Mouse (Mus musculus) embryo, embryonic 11.5 days (tissue): ENCODE measurements around the gene Sh3rf1.
"Not testable (repeated sequence)": the region's sequence is repeated elsewhere in the genome, so short reads cannot be mapped to it uniquely, and the experiment has no call there.

ENCODE experiments used
- DNase-seq: peaks from one replicate; pipeline ENCODE4 v3.0.0-alpha.2; 2012; ENCODE audit warnings: low read depth, low spot score

Sh3rf1 gene

DNA sequence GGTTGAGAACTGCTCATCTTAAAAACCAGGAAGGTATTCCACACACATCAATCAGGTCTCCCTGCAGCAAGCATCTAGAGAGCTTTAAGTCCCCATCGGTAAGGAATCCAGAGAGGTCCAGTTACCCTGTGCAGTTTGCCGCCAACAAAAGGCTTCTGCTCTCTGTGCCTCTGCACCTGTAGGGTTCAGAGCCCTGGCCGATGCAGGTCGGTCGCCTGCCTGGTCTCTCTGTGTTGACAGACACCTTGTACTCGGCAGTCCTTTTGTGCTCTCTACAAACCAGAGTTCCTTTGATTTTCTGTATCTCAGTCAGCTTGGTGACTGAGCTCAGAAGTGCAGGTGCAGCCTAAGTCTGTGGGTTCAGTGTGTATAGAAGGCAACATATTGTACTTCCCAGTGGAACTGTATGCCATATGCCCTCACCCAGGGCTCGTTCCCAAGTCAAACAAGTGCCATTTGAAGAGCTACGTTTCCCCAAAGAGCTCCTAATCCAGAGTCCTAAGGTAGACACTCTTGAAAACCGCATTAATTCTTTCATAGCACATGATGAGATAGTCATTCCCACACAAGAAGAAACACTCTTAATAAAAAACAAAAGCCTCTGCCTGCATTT lies 138.7 kb downstream of the Sh3rf1 start:
- no peak for DNase-seq

DNA sequence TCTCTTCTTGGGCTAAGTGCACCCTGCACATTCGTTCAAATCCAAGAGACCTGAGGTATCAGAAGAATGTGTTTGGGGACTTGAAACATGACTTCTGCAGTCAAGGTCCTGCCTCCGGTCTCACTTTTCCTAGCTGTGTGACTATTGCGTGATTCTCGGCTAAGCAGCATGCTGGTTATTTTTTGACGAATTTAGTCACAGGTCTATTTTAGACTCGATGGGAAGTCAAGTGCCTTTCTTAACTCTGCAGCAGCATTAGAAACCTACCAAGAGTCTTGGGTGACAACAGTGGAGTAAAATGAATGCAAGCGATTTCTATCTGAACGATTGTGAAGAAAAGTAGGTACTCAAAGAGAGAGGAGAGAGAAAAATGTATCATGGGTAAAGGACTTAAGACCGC lies 149.6 kb downstream of the Sh3rf1 start:
- no peak for DNase-seq

DNA sequence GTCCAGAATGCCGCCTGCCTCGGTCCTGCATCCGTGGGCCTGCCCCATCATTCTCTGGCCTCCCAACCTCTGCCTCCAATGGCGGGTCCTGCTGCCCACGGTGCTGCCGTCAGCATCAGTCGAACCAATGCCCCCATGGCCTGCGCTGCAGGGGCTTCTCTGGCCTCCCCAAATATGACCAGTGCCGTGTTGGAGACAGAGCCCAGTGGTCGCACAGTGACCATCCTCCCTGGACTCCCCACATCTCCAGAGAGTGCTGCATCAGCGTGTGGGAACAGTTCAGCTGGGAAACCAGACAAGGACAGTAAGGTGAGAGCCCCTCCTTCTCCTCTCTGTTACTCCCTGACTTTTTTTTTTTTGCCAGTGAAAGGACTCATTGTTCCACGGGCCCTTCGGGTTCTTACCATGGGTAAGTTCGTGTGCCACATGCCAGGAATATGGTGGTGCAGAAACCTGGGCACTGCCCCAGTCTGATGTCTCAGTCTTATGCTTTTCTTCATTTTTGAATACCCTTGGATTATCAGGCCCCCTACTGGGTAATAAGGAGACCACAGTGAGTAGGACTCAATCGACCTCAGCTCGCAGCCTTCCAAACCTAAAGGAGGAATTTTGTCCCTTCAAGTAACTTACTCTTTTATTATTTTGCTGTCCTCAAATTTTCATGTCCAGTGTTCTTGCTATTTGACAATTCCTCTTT lies 150.5 kb downstream of the Sh3rf1 start:
- no peak for DNase-seq

DNA sequence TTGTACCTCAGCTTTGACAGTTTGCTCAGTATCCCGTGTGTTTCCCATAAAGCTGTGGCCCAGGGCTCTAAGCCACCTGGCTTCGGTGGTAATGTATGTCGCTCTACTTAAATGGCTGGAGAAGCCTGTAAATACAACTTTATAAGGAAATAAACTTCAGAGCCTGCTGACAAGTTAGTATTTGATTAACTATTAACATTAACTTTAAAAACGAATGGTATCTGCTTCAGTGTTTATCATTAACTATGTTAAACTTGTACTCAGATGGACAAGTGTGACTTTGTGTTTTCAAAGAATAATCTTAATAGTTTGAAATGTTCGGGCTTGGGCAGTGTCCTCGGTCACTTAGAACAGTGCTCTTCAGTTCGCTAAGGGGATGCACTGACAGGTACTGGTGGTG lies 151.5 kb downstream of the Sh3rf1 start:
- DNase-seq, result no peak

DNA sequence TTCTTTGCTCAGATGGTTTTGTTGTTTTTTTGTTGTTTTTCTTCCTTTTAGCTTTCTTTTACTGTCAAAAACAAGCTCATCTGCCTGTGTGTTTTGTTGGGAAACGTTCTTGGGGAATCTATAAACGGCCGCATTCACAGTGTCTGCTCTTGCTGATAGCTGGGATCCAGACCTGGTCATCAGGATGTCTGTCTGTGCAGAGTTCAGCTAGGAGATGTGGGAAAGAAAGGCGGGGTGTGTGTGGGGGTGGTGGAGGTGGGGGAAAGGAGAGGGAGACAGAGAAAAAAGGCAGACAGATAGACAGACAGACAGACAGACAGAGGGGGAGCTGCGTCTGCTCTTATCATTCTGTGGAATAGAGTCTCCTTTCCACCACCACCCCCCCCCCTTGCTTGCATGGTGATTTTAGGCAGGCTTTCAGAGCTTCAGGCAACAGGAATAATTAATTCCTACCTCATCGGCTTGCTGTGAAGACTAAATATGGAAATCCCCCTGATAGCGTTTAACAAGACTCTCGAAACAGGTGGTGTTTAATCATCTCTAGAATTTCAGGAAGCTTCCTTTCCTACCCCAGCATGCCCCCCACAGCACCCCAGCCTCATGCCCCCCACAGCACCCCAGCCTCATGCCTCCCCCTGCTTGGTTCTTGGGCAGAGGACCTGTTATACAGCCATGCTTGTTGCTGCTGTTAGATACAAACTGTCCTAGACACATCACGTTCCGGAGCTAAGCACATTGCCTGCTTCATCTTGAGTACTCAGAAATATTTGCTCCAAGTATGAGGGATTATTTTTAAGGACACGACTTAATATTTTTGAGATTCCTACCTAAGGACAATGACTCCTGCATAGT lies 155.4 kb downstream of the Sh3rf1 start:
- no peak for DNase-seq

DNA sequence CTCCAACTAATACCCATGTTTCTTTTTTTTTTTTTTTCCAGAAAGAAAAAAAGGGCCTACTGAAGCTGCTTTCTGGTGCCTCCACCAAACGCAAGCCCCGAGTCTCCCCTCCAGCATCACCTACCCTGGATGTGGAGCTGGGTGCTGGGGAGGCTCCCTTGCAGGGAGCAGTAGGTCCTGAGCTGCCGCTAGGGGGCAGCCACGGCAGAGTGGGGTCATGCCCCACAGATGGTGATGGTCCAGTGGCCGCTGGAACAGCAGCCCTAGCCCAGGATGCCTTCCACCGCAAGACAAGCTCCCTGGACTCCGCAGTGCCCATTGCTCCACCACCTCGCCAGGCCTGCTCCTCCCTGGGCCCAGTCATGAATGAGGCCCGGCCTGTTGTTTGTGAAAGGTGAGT lies 160.9 kb downstream of the Sh3rf1 start:
- DNase-seq, result no peak

DNA sequence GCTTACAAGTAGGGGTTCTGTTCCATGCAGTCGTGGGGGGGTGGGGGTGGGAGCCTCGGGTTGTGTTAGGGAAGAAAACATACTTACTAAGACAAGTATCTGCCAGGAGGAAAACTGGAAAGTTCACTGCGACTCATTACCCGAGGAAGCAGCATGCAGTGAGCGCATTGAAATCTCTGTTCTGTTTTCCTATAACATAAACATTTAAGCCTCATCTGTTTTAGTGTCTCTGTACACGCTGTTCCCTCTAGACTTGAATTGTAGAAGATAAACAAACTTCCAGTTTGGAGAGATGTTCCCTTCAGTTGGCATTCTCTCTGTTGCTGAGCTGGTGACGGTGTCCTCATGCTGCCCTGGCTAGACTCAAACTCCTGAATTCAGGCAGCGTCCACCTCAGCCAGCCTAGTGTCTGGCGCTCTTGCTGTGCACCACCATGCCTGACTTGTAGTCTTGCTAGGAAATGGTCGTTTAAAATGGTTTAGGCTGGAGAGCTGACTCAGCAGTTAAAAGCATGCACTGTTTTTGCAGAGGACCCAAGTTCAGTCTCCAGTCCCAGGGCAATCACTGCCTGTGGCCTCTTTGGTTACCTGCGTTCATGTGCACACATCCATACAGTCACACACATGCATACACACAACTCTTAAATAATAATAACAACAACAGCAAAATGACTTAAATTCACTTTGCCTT lies 162.0 kb downstream of the Sh3rf1 start:
- no peak for DNase-seq

DNA sequence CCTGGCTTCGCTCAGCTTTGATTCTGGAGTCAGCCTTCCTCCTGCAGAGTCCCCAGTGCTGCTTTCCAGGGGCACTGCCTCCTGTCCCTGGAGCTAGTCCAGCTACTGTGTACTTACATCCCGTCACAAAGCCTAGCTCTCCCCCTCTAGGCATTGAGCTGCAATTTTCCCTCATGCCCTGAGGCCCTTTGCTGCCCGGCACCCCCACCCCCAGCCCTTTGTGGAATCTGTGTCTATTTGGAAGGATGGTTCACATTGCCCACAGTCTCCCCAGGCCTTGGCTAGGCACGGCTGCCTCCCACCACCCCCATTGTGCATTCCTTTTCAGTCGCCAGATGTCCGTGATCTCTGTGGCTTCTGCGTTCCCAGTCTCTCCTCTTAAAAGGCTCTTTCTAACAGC lies 163.0 kb downstream of the Sh3rf1 start:
- no peak for DNase-seq

DNA sequence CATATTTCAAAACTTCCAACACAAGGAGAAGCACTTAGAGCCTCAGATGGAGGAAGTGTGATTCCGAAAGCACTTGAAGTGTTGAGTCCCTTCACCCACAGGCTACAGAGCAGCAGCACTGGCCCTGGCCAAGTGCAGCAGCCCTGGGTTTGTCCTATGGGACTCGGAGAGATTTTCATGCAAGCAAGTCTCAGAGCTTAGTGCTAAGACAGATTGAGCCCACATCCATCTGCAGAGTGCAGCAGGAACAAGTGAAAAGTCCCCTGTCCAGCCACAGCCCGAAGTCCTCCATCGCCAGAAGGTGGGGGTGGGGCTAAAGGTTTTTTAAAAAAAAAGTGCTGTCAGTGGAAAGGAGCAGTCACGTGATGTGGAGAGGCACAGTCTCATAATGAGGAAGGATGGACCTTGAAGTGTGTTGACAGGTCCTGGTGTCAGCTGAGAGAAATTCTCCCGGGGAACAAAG lies 163.9 kb downstream of the Sh3rf1 start:
- no peak for DNase-seq

DNA sequence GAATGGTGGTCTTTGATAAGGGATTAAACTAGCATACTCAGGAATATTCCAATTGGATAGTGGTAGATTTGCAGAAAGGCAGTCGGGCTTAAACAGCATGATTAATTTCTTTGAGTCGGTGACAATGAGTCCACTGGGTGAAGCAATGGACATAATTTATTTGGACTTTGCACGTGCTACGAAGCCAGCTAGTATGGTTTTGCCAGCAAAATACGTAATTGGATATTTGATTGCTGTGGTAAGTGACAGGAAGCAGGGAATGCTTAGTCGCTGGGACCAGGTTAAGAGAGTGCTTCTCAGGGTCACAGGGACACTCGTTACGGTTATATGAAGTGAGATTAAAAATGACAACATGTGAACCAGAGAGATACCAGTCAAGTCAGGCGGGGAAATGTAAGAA lies 164.7 kb downstream of the Sh3rf1 start:
- no peak for DNase-seq

DNA sequence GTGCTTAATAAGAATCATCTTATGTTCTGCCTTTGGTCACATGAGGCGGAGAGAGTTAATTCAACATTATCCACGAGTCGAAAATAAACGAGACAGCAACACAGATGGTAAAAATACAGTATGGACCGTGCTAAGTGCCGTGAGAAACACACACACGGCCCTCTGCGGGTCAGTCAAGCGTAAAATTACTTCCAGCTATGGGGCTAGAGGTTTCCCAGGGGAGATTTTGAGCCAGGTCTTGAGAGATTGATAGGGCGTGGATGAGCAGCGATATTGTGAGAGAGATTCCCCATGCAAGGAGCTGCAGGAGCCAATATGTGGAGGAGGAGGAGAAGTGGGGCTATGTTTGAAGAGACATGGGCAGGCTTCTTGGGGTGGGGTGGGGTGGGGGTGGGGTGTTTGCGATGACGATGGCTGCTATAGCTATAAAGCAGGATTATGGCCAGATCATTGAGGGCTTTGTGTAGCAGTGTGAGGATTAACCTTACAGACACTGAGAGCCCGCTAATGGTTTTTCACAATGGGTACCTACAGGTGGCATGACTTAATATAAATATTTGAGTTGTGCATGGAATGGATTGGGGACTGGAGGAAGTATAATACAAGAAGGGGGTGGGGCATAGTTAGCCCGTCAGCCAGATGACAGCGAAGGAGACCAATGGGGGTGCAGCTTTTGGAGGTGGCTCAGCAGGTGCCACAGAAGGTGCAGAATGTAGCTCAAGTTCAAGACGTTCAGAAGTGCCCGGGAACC lies 166.8 kb downstream of the Sh3rf1 start:
- peak; percentile 44 for DNase-seq

DNA sequence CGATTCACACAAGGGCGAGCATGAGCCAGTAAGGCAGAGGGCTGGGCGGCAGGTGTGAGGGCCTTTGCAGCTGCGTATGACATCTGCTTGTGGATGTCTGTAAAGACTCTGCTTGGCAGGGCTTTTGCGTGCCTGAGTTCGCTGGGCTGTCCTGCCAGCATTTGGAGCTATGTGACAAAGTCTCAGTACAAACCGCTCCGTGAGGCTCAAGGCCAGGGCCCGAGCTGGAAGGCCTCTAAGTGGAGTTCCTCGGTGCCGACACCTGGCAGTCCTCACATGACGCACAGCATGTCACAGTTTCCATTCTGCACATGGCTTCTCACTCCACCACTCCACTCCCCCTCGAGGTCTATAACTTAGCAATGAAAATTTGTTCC lies 167.4 kb downstream of the Sh3rf1 start:
- no peak for DNase-seq

DNA sequence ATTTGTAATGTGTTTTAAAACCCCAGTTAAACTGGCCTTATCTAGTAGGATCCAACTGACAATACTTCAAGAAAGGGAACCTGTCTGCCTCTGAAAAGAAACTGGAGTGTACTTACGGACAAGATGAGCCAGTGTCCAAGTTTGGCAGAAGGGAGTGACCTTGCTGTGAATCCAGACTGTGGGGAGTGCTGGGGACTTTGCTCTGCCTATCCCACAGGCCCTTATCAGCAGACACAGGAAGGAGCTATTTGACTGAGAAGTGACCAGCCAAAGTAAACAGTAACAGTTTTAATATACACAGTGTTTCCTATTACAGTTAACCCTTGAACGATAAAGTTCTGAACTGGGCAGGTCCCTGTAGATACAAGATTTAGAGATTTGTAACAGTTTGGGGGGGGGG lies 173.5 kb downstream of the Sh3rf1 start:
- DNase-seq, result no peak

DNA sequence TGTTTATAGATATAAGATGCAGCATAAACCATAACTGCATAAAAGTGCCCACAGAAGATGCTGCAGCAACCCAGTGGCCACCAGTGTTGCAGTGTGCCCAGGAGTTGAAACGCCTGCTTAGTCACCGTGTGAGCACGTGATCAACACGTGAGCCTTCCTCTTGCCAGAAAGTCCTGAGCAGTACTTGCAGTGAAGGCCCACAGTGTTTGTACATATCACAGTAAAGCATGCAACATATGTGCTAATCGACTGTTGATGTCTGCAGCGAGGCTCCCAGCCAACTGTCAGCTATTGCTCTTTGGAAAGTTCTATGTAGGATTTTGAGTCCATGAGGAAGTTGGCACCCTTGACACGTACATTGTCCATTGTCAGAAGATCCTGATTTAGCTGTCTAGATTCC lies 174.1 kb downstream of the Sh3rf1 start:
- no peak for DNase-seq

DNA sequence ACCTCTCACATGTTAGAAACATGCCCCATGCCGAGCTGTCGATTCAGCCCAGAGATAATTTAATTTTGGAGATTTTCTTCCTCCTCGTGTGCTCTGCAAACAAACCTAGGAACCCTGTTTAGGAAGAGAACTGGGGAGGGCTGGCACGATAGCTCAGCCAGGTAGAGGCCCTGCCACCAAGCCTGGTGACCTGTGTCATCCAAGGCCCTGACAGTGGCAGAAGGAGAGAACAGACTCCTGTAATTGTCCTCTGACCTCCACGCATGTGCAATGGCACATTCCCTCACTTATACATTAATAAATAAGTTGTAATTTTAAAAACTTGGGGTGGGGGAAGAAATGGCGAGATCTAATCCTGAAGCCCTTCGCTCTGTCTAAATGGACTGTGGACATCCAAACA lies 179.2 kb downstream of the Sh3rf1 start:
- DNase-seq, result no peak

DNA sequence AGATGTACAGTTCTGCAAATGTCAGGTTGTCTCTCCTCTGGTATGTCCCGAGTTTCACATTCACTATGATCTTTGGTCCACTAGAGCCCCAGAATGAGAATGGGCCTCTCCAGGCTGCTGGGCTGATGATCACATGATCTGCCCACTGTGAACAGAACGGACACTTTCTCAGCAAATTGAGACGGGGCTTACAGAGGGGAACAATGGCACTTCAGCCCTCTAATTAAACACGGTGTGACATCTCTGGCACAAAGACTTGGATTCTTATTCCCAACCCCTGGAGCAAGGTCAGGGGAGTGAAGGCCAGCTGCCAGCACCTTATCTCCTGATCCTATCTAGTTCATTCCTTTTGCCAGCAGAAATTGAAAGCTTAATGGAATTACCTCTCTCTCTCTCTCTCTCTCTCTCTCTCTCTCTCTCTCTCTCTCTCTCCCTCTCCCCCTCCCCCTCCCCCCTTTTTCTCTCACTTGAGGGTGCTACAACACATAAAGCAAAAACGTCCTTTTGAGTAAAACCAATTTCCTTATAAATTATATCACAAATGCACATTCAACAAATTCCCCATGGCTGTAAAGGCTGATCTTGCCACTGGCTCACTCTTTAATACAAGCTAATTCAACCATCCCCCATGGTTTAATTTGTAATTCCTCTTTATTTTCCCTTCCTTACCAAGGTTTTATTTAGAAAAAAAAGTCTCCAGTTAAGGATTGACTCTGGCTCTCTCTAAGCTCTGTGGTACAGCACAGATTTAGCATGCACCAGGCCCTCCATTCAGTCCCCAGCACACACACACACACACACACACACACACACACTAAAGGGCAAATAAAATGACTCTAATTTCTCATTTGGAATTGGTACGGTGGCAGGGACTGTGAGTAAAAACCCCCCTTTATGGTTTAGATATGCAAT lies 179.8 kb downstream of the Sh3rf1 start:
- no peak for DNase-seq

DNA sequence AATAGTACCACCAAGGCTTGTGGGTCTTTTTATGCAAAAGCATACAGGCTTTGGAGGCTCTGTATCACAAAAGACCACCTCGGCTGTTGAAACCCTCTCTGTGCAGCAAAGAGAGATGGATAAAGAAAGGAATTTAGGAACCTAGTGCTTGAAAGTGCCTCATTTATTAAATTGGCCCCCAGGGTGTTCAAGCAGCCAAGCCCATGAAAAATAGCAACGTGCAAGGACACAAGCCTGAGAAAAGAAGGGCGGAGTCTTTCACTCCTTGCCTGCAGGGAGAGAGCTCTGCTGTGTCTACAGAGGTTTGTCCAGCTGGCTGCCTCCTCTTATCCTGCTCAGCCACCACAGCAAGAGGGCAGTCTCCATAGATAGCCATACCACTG lies 180.5 kb downstream of the Sh3rf1 start:
- no peak for DNase-seq

DNA sequence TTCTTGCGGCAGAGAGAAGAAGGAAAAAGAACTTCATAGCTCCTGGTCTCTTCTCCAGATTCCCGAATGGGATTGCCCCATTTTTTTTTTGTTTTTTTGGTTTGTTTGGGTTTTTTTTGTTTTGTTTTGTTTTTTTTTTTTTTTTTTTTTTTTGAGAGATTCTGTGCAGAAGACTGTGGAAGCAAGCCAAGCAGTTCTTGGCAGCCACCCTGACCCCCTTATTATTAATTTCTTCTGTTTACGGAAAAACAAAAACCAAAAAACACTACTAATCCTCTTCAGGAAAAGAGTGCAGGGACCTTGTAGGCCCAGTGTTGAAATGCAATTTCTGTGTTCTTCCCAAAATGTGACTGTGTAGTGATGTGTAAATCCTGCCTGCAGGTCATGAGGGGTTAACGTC lies 185.4 kb downstream of the Sh3rf1 start:
- DNase-seq, result no peak

DNA sequence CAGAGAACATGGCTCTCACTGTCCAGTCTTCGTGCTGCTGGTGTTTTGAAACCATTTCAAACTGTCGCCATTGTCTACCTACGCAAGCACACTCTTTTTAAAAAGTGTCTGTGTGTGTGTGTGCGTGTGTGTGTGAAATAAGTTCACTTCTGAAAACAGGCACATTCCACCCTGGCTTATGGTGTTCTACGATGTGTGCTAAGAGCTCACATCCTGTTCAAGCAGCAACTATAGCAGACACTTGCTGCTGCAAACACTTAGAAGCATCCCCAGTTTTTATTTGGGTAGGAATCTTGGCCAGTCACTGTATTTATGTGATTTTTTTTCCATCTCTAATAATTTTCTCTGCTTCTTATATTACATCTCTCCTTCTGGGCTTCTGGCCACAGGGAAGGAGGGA lies 186.0 kb downstream of the Sh3rf1 start:
- DNase-seq, result not testable (repeated sequence)

DNA sequence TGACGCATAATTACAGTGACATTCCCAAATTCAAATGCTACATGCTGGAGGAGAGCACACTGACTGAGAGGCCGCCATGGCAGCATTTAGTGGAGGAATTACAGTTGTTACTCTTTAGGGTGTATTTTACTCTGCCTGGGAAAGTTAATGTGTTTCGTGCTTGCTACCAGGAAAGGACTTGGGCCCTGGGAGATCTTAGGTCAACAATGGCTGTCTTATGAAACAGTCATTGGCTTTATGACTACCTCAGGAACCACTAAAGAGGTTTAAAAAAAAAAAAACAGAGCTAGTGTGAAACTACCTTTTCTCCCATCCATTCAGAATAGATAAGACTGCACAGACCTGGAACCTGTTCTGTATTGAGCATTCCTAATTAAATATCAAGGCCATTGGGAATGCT lies 195.8 kb downstream of the Sh3rf1 start:
- DNase-seq, result no peak
